Mouse (Mus musculus) myocyte (in vitro differentiated cells): Measurements from ENCODE around the gene Riiad1. TPM values are rescaled to one million over a fixed set of nuclear protein-coding genes. Genes with fewer than 3 reads are reported as not detected.

Experiments
- H3K27me3 ChIP-seq: one replicate; pipeline ENCODE4 v1.6.1; 2011; ENCODE audit not compliant: control insufficient read depth, insufficient read depth, insufficient read length
- H3K36me3 ChIP-seq: one replicate; pipeline ENCODE4 v1.6.1; 2011; ENCODE audit not compliant: control insufficient read depth, insufficient read depth
- H3K4me2 ChIP-seq: one replicate; pipeline ENCODE4 v1.6.1; 2011; ENCODE audit warnings: low read depth, control low read depth
- H3K4me3 ChIP-seq: one replicate; pipeline ENCODE4 v1.5.1; 2011; ENCODE audit warnings: mild to moderate bottlenecking, control low read depth, moderate library complexity
- H3K79me2 ChIP-seq: one replicate; pipeline ENCODE4 v1.6.1; 2011; ENCODE audit not compliant: control insufficient read depth, insufficient read depth
- H3ac ChIP-seq: one replicate; pipeline ENCODE4 v1.6.1; 2011; ENCODE audit not compliant: control insufficient read depth, insufficient read length
- CEBPB ChIP-seq: IDR thresholded peaks from 2 replicates; pipeline ENCODE4 v1.6.1; 2011; ENCODE audit warnings: mild to moderate bottlenecking, moderate library complexity; ENCODE audit not compliant: poor library complexity, insufficient read depth, severe bottlenecking
- E2F4 ChIP-seq: IDR thresholded peaks from one replicate; pipeline ENCODE4 v1.6.1; 2011; ENCODE audit warnings: mild to moderate bottlenecking, control low read depth, moderate library complexity; ENCODE audit not compliant: insufficient read depth
- MAX ChIP-seq: IDR thresholded peaks from one replicate; pipeline ENCODE4 v1.6.1; 2011; ENCODE audit warnings: low read depth, mild to moderate bottlenecking, control low read depth
- MYOD1 ChIP-seq, 3 experiments: IDR thresholded peaks; one replicate each; pipeline ENCODE4 v1.6.1; 2011; ENCODE audit warnings: control low read depth in 2 of 3, low read depth in 2 of 3, mild to moderate bottlenecking in 2 of 3, moderate library complexity in 1 of 3; ENCODE audit not compliant: insufficient read length in 2 of 3, control insufficient read depth in 1 of 3
- MYOG ChIP-seq, 3 experiments: IDR thresholded peaks; one replicate each; pipeline ENCODE4 v1.6.1; 2011; ENCODE audit warnings: control low read depth in 2 of 3, low read depth in 2 of 3, mild to moderate bottlenecking in 2 of 3; ENCODE audit not compliant: insufficient read length in 2 of 3, control insufficient read depth in 1 of 3, insufficient read depth in 1 of 3
- POLR2A ChIP-seq: IDR thresholded peaks from one replicate; pipeline ENCODE4 v1.6.1; 2011; ENCODE audit warnings: low read depth, mild to moderate bottlenecking, control low read depth, moderate library complexity; ENCODE audit not compliant: insufficient read length
- POLR2AphosphoS2 ChIP-seq: IDR thresholded peaks from one replicate; pipeline ENCODE4 v1.6.1; 2011; ENCODE audit warnings: low read depth, control low read depth; ENCODE audit not compliant: insufficient read length
- REST ChIP-seq: IDR thresholded peaks from one replicate; pipeline ENCODE4 v1.6.1; 2011; ENCODE audit warnings: mild to moderate bottlenecking, control low read depth, moderate library complexity; ENCODE audit not compliant: insufficient read depth, insufficient read length
- SRF ChIP-seq: IDR thresholded peaks from one replicate; pipeline ENCODE4 v1.6.1; 2011; ENCODE audit warnings: low read depth; ENCODE audit not compliant: control insufficient read depth, insufficient read length
- TCF12 ChIP-seq: IDR thresholded peaks from one replicate; pipeline ENCODE4 v1.6.1; 2011; ENCODE audit warnings: mild to moderate bottlenecking, control low read depth; ENCODE audit not compliant: poor library complexity, insufficient read depth, severe bottlenecking
- TCF3 ChIP-seq: IDR thresholded peaks from one replicate; pipeline ENCODE4 v1.6.1; 2011; ENCODE audit warnings: low read depth, control low read depth; ENCODE audit not compliant: insufficient read length
- USF1 ChIP-seq: IDR thresholded peaks from one replicate; pipeline ENCODE4 v1.6.1; 2011; ENCODE audit warnings: low read depth, mild to moderate bottlenecking, control low read depth, moderate library complexity
- polyA plus RNA-seq: library from polyadenylated mRNA; unstranded; fragments of >200 nt; fragmentation: generic; extraction: Trizol; gene quantifications from one replicate; pipeline ENCODE4 v1.2.1, GENCODE M21; 2012; ENCODE audit warnings: missing spikeins

Gene Riiad1
- polyA plus RNA-seq, 1 experiment, result 0.36 TPM

- Histone ChIP-seq H3K27me3 (no peaks in the 10 kb centered on the region), H3ac (no peak overlapping the region), H3K79me2 (no peaks in the 10 kb centered on the region), H3K4me2 (peak overlapping the region; percentile 57), H3K4me3 (no peak overlapping the region), H3K36me3 (no peaks in the 10 kb centered on the region)
- TF ChIP-seq MYOD1 (IDR thresholded peaks at IDR 0.05; ENCODE audit: control insufficient read depth in 1 of 3, insufficient read length in 2 of 3, low read depth in 2 of 3), result no peak
- no peak for TF ChIP-seq MYOG (IDR thresholded peaks at IDR 0.05; ENCODE audit: control insufficient read depth in 1 of 3, insufficient read depth in 1 of 3, insufficient read length in 2 of 3, low read depth in 2 of 3)
- TF ChIP-seq POLR2A, result no peak
- no peak for TF ChIP-seq USF1
- no peak for TF ChIP-seq TCF3
- no peak for TF ChIP-seq REST
- TF ChIP-seq POLR2AphosphoS2, result no peak
- no peak for TF ChIP-seq SRF
- no peak for TF ChIP-seq TCF12
- no peak for TF ChIP-seq CEBPB
- TF ChIP-seq E2F4, result no peak
- no peak for TF ChIP-seq MAX
Observed at GRCm38 (mm10) chr3:94456529-94457000, 23.6 kb downstream of the Riiad1 start.

- Histone ChIP-seq H3K36me3 (peaks cover 23% of the 10 kb centered on the region), H3K79me2 (no peaks in the 10 kb centered on the region)
Observed at GRCm38 (mm10) chr3:94449377-94449776, 30.8 kb downstream of the Riiad1 start.

DNA sequence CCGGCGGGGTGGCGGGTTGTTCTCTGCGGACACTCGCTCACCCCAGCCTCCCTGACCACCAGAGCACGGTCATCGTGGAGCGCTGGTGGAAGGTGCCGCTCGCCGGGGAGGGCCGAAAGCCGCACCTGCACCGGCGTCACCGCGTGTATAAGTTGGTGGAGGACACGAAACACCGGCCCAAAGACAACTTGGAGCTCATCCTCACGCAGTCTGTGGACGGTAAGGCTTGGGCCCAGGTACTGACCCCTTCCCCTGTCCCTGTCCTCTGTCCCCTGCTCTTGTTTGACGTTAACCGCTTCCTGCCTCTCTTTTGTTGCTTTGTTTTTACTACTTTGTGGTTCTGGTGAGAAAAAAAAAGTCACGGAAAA is 36.6 kb downstream of the Riiad1 start, which contains the start of gene Oaz3:
Gene Oaz3 (minus strand): TSS at position 319 of the 368 bp plus-strand sequence.
- Histone ChIP-seq H3ac (peak within 1 kb of the TSS; percentile 53), H3K4me3 (peak within 1 kb of the TSS; percentile 90), H3K79me2 (peaks cover 8% of the 10 kb centered on the region), H3K27me3 (no peaks in the 10 kb centered on the region), H3K36me3 (peaks cover 20% of the 10 kb centered on the region), H3K4me2 (peak within 1 kb of the TSS; percentile 90)
- TF ChIP-seq MYOD1 (IDR thresholded peaks at IDR 0.05; ENCODE audit: control insufficient read depth in 1 of 3, insufficient read length in 2 of 3, low read depth in 2 of 3) (no peak), USF1 (no peak), POLR2A (no peak), MYOG (IDR thresholded peaks at IDR 0.05; ENCODE audit: control insufficient read depth in 1 of 3, insufficient read depth in 1 of 3, insufficient read length in 2 of 3, low read depth in 2 of 3) (no peak), MAX (no peak), POLR2AphosphoS2 (no peak), REST (no peak), CEBPB (no peak)

More at GRCm38 (mm10) chr3:94449377-94449776, 30.8 kb downstream of the Riiad1 start:
- Histone ChIP-seq H3ac (no peak overlapping the region), H3K27me3 (no peaks in the 10 kb centered on the region), H3K4me2 (no peak overlapping the region), H3K4me3 (no peak overlapping the region)
- TF ChIP-seq CEBPB, result no peak
- no peak for TF ChIP-seq E2F4
- no peak for TF ChIP-seq MAX
- TF ChIP-seq USF1, result no peak
- TF ChIP-seq POLR2AphosphoS2, result no peak
- no peak for TF ChIP-seq POLR2A
- TF ChIP-seq TCF12, result no peak
- TF ChIP-seq TCF3, result no peak
- no peak for TF ChIP-seq REST
- no peak for TF ChIP-seq MYOG (IDR thresholded peaks at IDR 0.05; ENCODE audit: control insufficient read depth in 1 of 3, insufficient read depth in 1 of 3, insufficient read length in 2 of 3, low read depth in 2 of 3)
- TF ChIP-seq SRF, result no peak
- TF ChIP-seq MYOD1 (IDR thresholded peaks at IDR 0.05; ENCODE audit: control insufficient read depth in 1 of 3, insufficient read length in 2 of 3, low read depth in 2 of 3), result no peak

GRCm38 (mm10) chr3:94442951-94443596 is 37.1 kb downstream of the Riiad1 start, which contains the start of gene Mrpl9:
TSS of gene Mrpl9 (plus strand) at chr3:94443318.
- TF ChIP-seq MYOD1 (IDR thresholded peaks at IDR 0.05; ENCODE audit: control insufficient read depth in 1 of 3, insufficient read length in 2 of 3, low read depth in 2 of 3), result peak in 2 of 3 experiments; percentile 24 to 65
- TF ChIP-seq POLR2AphosphoS2, result peak; percentile 85
- peak; percentile 21 for TF ChIP-seq SRF
- TF ChIP-seq TCF12, result no peak
- TF ChIP-seq MAX, result peak; percentile 38
- TF ChIP-seq TCF3, result no peak
- TF ChIP-seq POLR2A, result peak; percentile 90
- peak in 2 of 3 experiments; percentile 51 to 62 for TF ChIP-seq MYOG (IDR thresholded peaks at IDR 0.05; ENCODE audit: control insufficient read depth in 1 of 3, insufficient read depth in 1 of 3, insufficient read length in 2 of 3, low read depth in 2 of 3)
- TF ChIP-seq E2F4, result no peak
- H3K4me3 ChIP-seq, result peak within 1 kb of the TSS; percentile 90
- H3K4me2 ChIP-seq, result peak within 1 kb of the TSS; percentile 90
- H3ac ChIP-seq, result peak within 1 kb of the TSS; percentile 53
- no peaks in the 10 kb centered on the region for H3K27me3 ChIP-seq
- peaks cover 8% of the 10 kb centered on the region for H3K79me2 ChIP-seq
- peaks cover 15% of the 10 kb centered on the region for H3K36me3 ChIP-seq

GRCm38 (mm10) chr3:94441182-94441581 is 39.0 kb downstream of the Riiad1 start:
- Histone ChIP-seq H3K4me2 (no peak overlapping the region), H3K79me2 (peaks cover 8% of the 10 kb centered on the region), H3K36me3 (peaks cover under 1% of the 10 kb centered on the region), H3ac (no peak overlapping the region), H3K27me3 (no peaks in the 10 kb centered on the region), H3K4me3 (no peak overlapping the region)
- TF ChIP-seq SRF, result no peak
- no peak for TF ChIP-seq E2F4
